Mouse (Mus musculus): ENCODE results near the gene Prph. TPM values are rescaled to one million over a fixed set of nuclear protein-coding genes. Genes with fewer than 3 reads are reported as not detected.

Prph gene
- polyA plus RNA-seq (2014; fragmentation: Illumina TruSeq; extraction: RNeasy Lipid Tissue Mini Kit (QIAGEN cat#74804); ENCODE audit: low read depth, low replicate concordance), result not detected

GRCm38 (mm10) chr15:99055040-99055439 lies at the start of gene Prph:
Gene Prph (plus strand): TSS chr15:99055174.

GRCm38 (mm10) chr15:99029619-99030584 lies 25.1 kb upstream of the Prph start, which contains the start of gene Tuba1c:
Gene Tuba1c (plus strand): TSS chr15:99029891.

GRCm38 (mm10) chr15:99074019-99074599 lies 19.1 kb downstream of the Prph start, which contains the start of gene Troap:
Gene Troap (plus strand): TSS chr15:99074575.

GRCm38 (mm10) chr15:99087253-99088075 lies 32.5 kb downstream of the Prph start, which contains the start of gene C1ql4:
Gene C1ql4 (minus strand): TSS chr15:99087817.

GRCm38 (mm10) chr15:99092870-99093269 lies 37.9 kb downstream of the Prph start, which contains the start of gene Dnajc22:
Gene Dnajc22 (plus strand): TSS chr15:99093170.

Other genes starting within 250 kb of the Prph start
- not detected for gene Ddn, start 245.7 kb upstream of the Prph start, polyA plus RNA-seq (2014; fragmentation: Illumina TruSeq; extraction: RNeasy Lipid Tissue Mini Kit (QIAGEN cat#74804); ENCODE audit: low read depth, low replicate concordance)
- gene Prkag1, start 223.7 kb upstream of the Prph start, polyA plus RNA-seq (2014; fragmentation: Illumina TruSeq; extraction: RNeasy Lipid Tissue Mini Kit (QIAGEN cat#74804); ENCODE audit: low read depth, low replicate concordance), result 28.5 TPM
- gene Kmt2d, start 184.0 kb upstream of the Prph start, polyA plus RNA-seq (2014; fragmentation: Illumina TruSeq; extraction: RNeasy Lipid Tissue Mini Kit (QIAGEN cat#74804); ENCODE audit: low read depth, low replicate concordance), result 2.6 TPM
- not detected for gene Rhebl1, start 160.6 kb upstream of the Prph start, polyA plus RNA-seq (2014; fragmentation: Illumina TruSeq; extraction: RNeasy Lipid Tissue Mini Kit (QIAGEN cat#74804); ENCODE audit: low read depth, low replicate concordance)
- gene Dhh, start 156.6 kb upstream of the Prph start, polyA plus RNA-seq (2014; fragmentation: Illumina TruSeq; extraction: RNeasy Lipid Tissue Mini Kit (QIAGEN cat#74804); ENCODE audit: low read depth, low replicate concordance), result not detected
- gene Lmbr1l, start 136.9 kb upstream of the Prph start, polyA plus RNA-seq (2014; fragmentation: Illumina TruSeq; extraction: RNeasy Lipid Tissue Mini Kit (QIAGEN cat#74804); ENCODE audit: low read depth, low replicate concordance), result 3.3 TPM
- gene Tuba1b, start 120.6 kb upstream of the Prph start, polyA plus RNA-seq (2014; fragmentation: Illumina TruSeq; extraction: RNeasy Lipid Tissue Mini Kit (QIAGEN cat#74804); ENCODE audit: low read depth, low replicate concordance), result 10.7 TPM
- not detected for gene Gm49450, start 101.6 kb upstream of the Prph start, polyA plus RNA-seq (2014; fragmentation: Illumina TruSeq; extraction: RNeasy Lipid Tissue Mini Kit (QIAGEN cat#74804); ENCODE audit: low read depth, low replicate concordance)
- gene Tuba1a, start 101.5 kb upstream of the Prph start, polyA plus RNA-seq (2014; fragmentation: Illumina TruSeq; extraction: RNeasy Lipid Tissue Mini Kit (QIAGEN cat#74804); ENCODE audit: low read depth, low replicate concordance), result 2.5 TPM
- gene Tuba1c, start 25.3 kb upstream of the Prph start, polyA plus RNA-seq (2014; fragmentation: Illumina TruSeq; extraction: RNeasy Lipid Tissue Mini Kit (QIAGEN cat#74804); ENCODE audit: low read depth, low replicate concordance), result 23.2 TPM
- not detected for gene Troap, start 19.4 kb downstream of the Prph start, polyA plus RNA-seq (2014; fragmentation: Illumina TruSeq; extraction: RNeasy Lipid Tissue Mini Kit (QIAGEN cat#74804); ENCODE audit: low read depth, low replicate concordance)
- not detected for gene C1ql4, start 32.6 kb downstream of the Prph start, polyA plus RNA-seq (2014; fragmentation: Illumina TruSeq; extraction: RNeasy Lipid Tissue Mini Kit (QIAGEN cat#74804); ENCODE audit: low read depth, low replicate concordance)
- 26.7 TPM for gene Dnajc22, start 38.0 kb downstream of the Prph start, polyA plus RNA-seq (2014; fragmentation: Illumina TruSeq; extraction: RNeasy Lipid Tissue Mini Kit (QIAGEN cat#74804); ENCODE audit: low read depth, low replicate concordance)
- gene Spats2, start 70.7 kb downstream of the Prph start, polyA plus RNA-seq (2014; fragmentation: Illumina TruSeq; extraction: RNeasy Lipid Tissue Mini Kit (QIAGEN cat#74804); ENCODE audit: low read depth, low replicate concordance), result 4.0 TPM
- gene Kcnh3, start 169.7 kb downstream of the Prph start, polyA plus RNA-seq (2014; fragmentation: Illumina TruSeq; extraction: RNeasy Lipid Tissue Mini Kit (QIAGEN cat#74804); ENCODE audit: low read depth, low replicate concordance), result not detected
- gene Mcrs1, start 196.8 kb downstream of the Prph start, polyA plus RNA-seq (2014; fragmentation: Illumina TruSeq; extraction: RNeasy Lipid Tissue Mini Kit (QIAGEN cat#74804); ENCODE audit: low read depth, low replicate concordance), result 0.93 TPM
- gene Prpf40b, start 239.9 kb downstream of the Prph start, polyA plus RNA-seq (2014; fragmentation: Illumina TruSeq; extraction: RNeasy Lipid Tissue Mini Kit (QIAGEN cat#74804); ENCODE audit: low read depth, low replicate concordance), result 3.4 TPM
- not detected for gene Fam186b, start 240.7 kb downstream of the Prph start, polyA plus RNA-seq (2014; fragmentation: Illumina TruSeq; extraction: RNeasy Lipid Tissue Mini Kit (QIAGEN cat#74804); ENCODE audit: low read depth, low replicate concordance)

Data from liver, adult 10 weeks (tissue).